Mouse (Mus musculus): ENCODE measurements around the gene Btbd35f7. TPM values are rescaled to one million over a fixed set of nuclear protein-coding genes. Genes with fewer than 3 reads are reported as not detected.
"Not testable (repeated sequence)": the region's sequence is repeated elsewhere in the genome, so short reads cannot be mapped to it uniquely, and the experiment has no call there.

The Btbd35f7 gene
- total RNA-seq (2021), result not detected
- not detected in 2 replicates for polyA plus RNA-seq (2012; rRNA removed)
- long read RNA-seq, result 0 reads

- DNase-seq, result not testable (repeated sequence)
These were observed at the start of gene Btbd35f7 for GRCm38 (mm10) chrX:5668767-5669166. Gene Btbd35f7 (plus strand): TSS chrX:5669067.

Other genes starting within 250 kb of the Btbd35f7 start
- gene Mycs, start 199.8 kb upstream of the Btbd35f7 start, total RNA-seq (2021), result not detected
- gene Mycs, start 199.8 kb upstream of the Btbd35f7 start, polyA plus RNA-seq (2012; rRNA removed), result not detected in 2 replicates